Mouse (Mus musculus) layer of hippocampus, postnatal 10 days (tissue): ENCODE data around the gene Rhou. TPM values are rescaled to one million over a fixed set of nuclear protein-coding genes. Genes with fewer than 3 reads are reported as not detected.

Experiments used
- DNase-seq, 2 experiments: peaks; one replicate each; pipeline ENCODE4 v3.0.0; 2021; ENCODE audit warnings: low spot score in 2 of 2
- total RNA-seq, 2 experiments: library from RNA; stranded (reverse); gene quantifications; 2 replicates each; pipeline ENCODE4 v1.2.3; 2021

The Rhou gene
- total RNA-seq, 2 experiments from 2014 or later: 36.9 to 39.6 TPM

- no peak for DNase-seq
Measured at GRCm38 (mm10) chr8:123685477-123685876, 31.7 kb downstream of the Rhou start.

GRCm38 (mm10) chr8:123687826-123688225 lies 34.1 kb downstream of the Rhou start:
- DNase-seq: no peak

DNA sequence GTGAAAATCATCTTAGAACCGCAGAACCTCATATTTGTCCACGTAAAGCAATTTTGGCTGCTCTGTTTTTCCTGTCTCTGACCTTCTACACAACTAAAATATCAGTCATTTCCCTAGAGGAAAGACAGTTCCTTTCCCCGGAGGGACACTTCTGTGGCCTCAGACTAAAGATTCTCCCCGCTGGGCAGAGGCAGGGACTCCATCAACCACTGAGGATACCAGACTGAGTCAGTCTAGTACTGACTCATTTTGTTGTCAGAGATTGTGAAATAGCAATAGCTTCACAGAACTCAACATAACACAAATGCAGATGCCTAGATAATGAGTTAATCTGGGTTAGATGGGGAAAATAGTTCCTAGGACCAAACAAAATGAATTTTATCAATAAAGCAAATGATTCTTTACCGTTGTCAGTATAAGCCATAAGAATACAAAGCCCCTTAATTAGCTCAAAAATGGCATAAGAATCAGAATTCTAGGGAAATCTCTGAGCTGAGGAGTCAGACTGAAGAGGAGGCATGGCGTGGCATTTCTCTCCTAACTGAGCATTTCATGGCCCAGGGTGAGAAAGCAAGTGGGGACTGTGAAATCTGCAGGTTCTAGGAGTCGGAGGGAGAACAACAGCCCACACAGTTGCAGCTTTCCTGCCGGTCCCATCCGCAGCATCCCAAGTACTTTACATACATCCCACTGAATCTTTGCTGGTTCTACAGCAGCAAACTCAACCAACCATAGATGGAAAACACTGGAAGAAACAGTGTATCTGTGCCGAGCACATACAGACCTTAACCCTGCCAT lies 38.6 kb downstream of the Rhou start:
- no peak for DNase-seq

DNA sequence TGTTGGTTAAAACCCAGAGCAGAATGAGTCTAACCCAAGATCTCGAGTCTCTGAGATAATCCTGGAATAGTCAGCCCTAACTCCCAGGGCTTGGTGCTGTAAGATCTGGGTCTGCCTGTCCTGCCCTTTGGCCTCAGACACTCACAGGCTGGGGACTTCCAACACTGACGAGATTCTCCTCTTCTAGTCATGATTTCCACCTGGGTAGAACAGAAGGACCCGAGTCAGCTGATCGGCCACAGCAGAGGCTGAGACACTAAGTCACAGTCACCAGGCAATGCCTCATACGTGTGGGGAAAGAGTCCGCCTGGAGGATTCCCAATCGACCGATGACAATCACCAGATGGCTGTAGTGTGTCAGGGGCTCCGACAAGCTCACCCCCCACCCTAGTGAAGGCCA lies 42.4 kb downstream of the Rhou start:
- no peak for DNase-seq

DNA sequence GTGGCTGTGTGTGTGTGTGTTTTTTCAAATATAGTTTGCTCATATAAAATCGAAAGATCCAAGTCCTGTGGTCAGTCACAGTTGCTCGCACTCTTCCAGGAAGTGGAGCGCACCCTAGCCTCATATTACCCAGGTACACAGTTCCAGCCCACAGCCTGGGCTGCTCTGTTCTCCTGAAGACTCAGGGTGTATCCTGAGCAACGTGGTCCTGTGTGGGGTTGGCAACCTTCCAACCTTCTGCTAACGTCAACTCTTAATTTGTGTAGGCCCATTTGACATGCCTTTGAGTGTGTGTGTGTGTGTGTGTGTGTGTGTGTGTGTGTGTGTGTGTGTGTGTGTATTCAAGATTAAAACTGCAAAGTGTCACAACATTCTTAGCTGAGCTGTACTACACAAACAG lies 43.6 kb downstream of the Rhou start:
- DNase-seq: no peak

- DNase-seq: no peak
Measured at GRCm38 (mm10) chr8:123700399-123701070, 46.8 kb downstream of the Rhou start.

DNA sequence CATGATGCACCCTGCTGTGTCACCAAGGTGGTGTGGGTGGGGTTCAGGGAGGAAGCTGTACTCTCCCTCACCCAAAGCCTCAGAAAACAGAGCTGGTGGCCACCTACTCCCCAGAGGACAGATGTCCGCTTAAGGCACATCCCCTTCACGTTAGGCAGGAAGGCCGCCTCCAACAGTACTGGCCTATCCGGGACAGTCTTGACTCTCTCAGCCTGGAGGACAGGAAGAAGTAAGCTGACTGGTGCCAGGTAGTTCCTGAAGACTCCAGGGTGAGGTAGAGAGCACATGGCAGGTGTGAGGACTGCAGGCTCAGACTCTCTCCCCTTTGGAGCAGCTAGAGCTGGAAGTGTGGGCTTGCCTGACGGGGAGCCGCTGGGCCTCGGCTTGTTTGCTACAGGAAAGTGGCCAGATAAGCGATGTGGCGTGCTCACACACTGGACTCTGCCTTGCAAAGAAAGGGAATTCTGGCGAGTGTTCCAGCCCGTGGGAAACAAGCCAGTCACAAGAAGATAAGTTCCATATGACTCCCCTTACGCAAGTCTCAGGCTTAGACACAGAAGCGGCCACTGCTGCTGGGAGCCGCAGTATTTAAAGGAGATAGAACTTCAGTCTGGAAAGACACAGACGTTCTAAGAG lies 48.3 kb downstream of the Rhou start:
- DNase-seq: no peak

DNA sequence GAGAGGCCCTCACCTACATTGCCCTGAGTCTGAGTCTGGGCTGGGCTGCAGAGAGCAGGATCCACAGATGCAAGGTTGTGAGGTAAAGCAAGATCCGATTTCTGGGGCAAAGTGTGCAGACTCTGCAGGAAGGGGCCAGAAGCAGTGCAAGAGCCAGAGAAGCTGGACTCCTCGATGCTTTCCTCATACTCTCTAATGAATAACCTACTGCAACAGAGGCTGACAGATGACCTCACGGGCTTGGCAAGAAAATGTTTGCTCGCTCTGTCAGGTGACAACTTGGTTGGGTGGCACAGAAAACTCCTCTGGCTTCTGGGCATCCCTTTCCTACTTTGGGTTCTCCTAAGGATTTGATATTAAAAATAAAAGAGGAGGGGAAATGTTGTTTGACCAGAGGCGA lies 51.6 kb downstream of the Rhou start:
- DNase-seq: no peak

- DNase-seq: no peak
Measured at GRCm38 (mm10) chr8:123707137-123707536, 53.4 kb downstream of the Rhou start.

- DNase-seq: no peak
Measured at GRCm38 (mm10) chr8:123708729-123709128, 55.0 kb downstream of the Rhou start.

GRCm38 (mm10) chr8:123710335-123710734 lies 56.6 kb downstream of the Rhou start:
- no peak for DNase-seq

Other genes with a start within 250 kb of the Rhou start
- gene Mc1r, start 246.8 kb upstream of the Rhou start, total RNA-seq: under 1 TPM in 1 of 2 experiments, not detected in 1; 0.09 TPM
- gene Tubb3, start 242.5 kb upstream of the Rhou start, total RNA-seq: 1,000 to 10,000 TPM; 1,031 to 1,094 TPM
- gene Def8, start 230.4 kb upstream of the Rhou start, total RNA-seq: 10 to 100 TPM; 67.5 to 69.4 TPM
- gene Afg3l1, start 176.0 kb upstream of the Rhou start, total RNA-seq: 10 to 100 TPM; 36.9 to 40.2 TPM
- 10 to 100 TPM; 13.2 to 16.3 TPM for gene Dbndd1, start 138.5 kb upstream of the Rhou start, total RNA-seq
- gene Gas8, start 135.1 kb upstream of the Rhou start, total RNA-seq: 10 to 100 TPM; 39.9 to 43.0 TPM
- 10 to 100 TPM; 49.2 to 52.3 TPM for gene Rab4a, start 152.1 kb downstream of the Rhou start, total RNA-seq
- 10 to 100 TPM; 49.0 to 49.8 TPM for gene Ccsap, start 206.3 kb downstream of the Rhou start, total RNA-seq
- 1 to 10 TPM; 5.9 to 6.0 TPM for gene Acta1, start 240.8 kb downstream of the Rhou start, total RNA-seq